Mouse (Mus musculus) C2C12 (cell line): ENCODE results near the gene Ap3b1.

Experiments used
- CEBPB ChIP-seq: IDR thresholded peaks from one replicate; pipeline ENCODE4 v1.6.1; 2011; ENCODE audit warnings: low read depth, mild to moderate bottlenecking, control low read depth, moderate library complexity
- CTCF ChIP-seq: IDR thresholded peaks from one replicate; pipeline ENCODE4 v1.5.1; 2011; ENCODE audit not compliant: control insufficient read depth, insufficient read depth, insufficient read length
- FOSL1 ChIP-seq: IDR thresholded peaks from one replicate; pipeline ENCODE4 v1.8.0; 2011; ENCODE audit warnings: mild to moderate bottlenecking, low read length; ENCODE audit not compliant: poor library complexity, insufficient read depth, severe bottlenecking
- MAX ChIP-seq: IDR thresholded peaks from one replicate; pipeline ENCODE4 v1.6.1; 2011; ENCODE audit warnings: mild to moderate bottlenecking, control low read depth
- MYOD1 ChIP-seq: IDR thresholded peaks from one replicate; pipeline ENCODE4 v1.6.1; 2011; ENCODE audit warnings: low read depth; ENCODE audit not compliant: control insufficient read depth, insufficient read length
- MYOG ChIP-seq: IDR thresholded peaks from one replicate; pipeline ENCODE4 v1.6.1; 2011; ENCODE audit not compliant: control insufficient read depth, insufficient read length; ENCODE audit errors: extremely low read depth
- USF1 ChIP-seq: IDR thresholded peaks from one replicate; pipeline ENCODE4 v1.6.1; 2011; ENCODE audit warnings: low read depth, mild to moderate bottlenecking, control low read depth, moderate library complexity

- no peak for TF ChIP-seq CTCF
- TF ChIP-seq CEBPB: no peak
- TF ChIP-seq USF1: no peak
- no peak for TF ChIP-seq MAX
- no peak for TF ChIP-seq MYOD1
- TF ChIP-seq MYOG: no peak
- TF ChIP-seq FOSL1: no peak
Observed at GRCm38 (mm10) chr13:94545739-94546138, 187.0 kb downstream of the Ap3b1 start.
